Mouse (Mus musculus) embryonic facial prominence, embryonic 14.5 days (tissue): ENCODE data around the gene Noto. TPM values are rescaled to one million over a fixed set of nuclear protein-coding genes. Genes with fewer than 3 reads are reported as not detected.

Experiments used
- ATAC-seq: fragments of 200-750 bp; cut with Nextera tagmentation; 2 replicates; pipeline ENCODE4 v1.8.0; 2017; ENCODE audit warnings: low read depth, moderate number of reproducible peaks, moderate TSS enrichment
- DNase-seq: peaks from one replicate; pipeline ENCODE4 v3.0.0-alpha.2; 2015; ENCODE audit warnings: low spot score
- H3K27ac ChIP-seq: fragments of 300-500 bp; sonication (generic); replicated peaks from 2 replicates; pipeline ENCODE4 v1.5.1; 2014; ENCODE audit warnings: low read depth, mild to moderate bottlenecking, low read length, moderate library complexity
- H3K27me3 ChIP-seq: fragments of 300-500 bp; sonication (generic); replicated peaks from 2 replicates; pipeline ENCODE4 v1.6.1; 2014; ENCODE audit warnings: low read length; ENCODE audit not compliant: control insufficient read depth, insufficient read depth
- H3K36me3 ChIP-seq: fragments of 300-500 bp; sonication (generic); 2 replicates; pipeline ENCODE4 v1.6.1; 2014; ENCODE audit warnings: low read length, mixed read lengths; ENCODE audit not compliant: control insufficient read depth, insufficient read depth
- H3K4me1 ChIP-seq: fragments of 300-500 bp; sonication (generic); 2 replicates; pipeline ENCODE4 v1.6.1; 2014; ENCODE audit warnings: antibody characterized with exemption, low read length; ENCODE audit not compliant: control insufficient read depth, insufficient read depth
- H3K4me2 ChIP-seq: fragments of 300-500 bp; sonication (generic); 2 replicates; pipeline ENCODE4 v1.6.1; 2014; ENCODE audit warnings: low read depth, mild to moderate bottlenecking, low read length, moderate library complexity, mixed read lengths
- H3K4me3 ChIP-seq: fragments of 300-500 bp; sonication (generic); 2 replicates; pipeline ENCODE4 v1.5.1; 2014; ENCODE audit warnings: low read depth, mild to moderate bottlenecking, low read length
- H3K9ac ChIP-seq: fragments of 300-500 bp; sonication (generic); 2 replicates; pipeline ENCODE4 v1.6.1; 2014; ENCODE audit warnings: low read depth, mild to moderate bottlenecking, low read length, moderate library complexity, mixed read lengths
- H3K9me3 ChIP-seq: fragments of 300-500 bp; sonication (generic); 2 replicates; pipeline ENCODE4 v1.6.1; 2016; ENCODE audit warnings: low read length; ENCODE audit not compliant: control insufficient read depth
- WGBS: fragments of 180-500 bp; shearing (Covaris S2); extraction: QIAGEN DNeasy Blood & Tissue Kit; methylation state at CpG from one replicate; pipeline ENCODE4 v1.1.7; 2014; 5-methylcytosine and 5-hydroxymethylcytosine counted together
- polyA plus RNA-seq: library from polyadenylated mRNA; unstranded; fragments of >200 nt; fragmentation: Nextera tagmentation; extraction: Ambion mirVana; gene quantifications from 2 replicates; pipeline ENCODE4 v1.2.1, GENCODE M21; 2014

Noto gene
- polyA plus RNA-seq, 1 experiment from 2014 or later = not detected

GRCm38 (mm10) chr6:85409003-85409402, 14.7 kb upstream of the Noto start:
- Histone ChIP-seq H3K9me3 (no peaks in the 10 kb centered on the region), H3K4me1 (no peaks in the 10 kb centered on the region), H3K4me3 (peak overlapping the region; percentile 11; the same call in 1 of the 2 replicates), H3K36me3 (no peaks in the 10 kb centered on the region), H3K4me2 (peak overlapping the region; percentile 38), H3K9ac (0 out of 2 replicates have a peak overlapping the region, but pooled peaks have one; percentile 32), H3K27me3 (peaks cover 37% of the 10 kb centered on the region), H3K27ac (no peak overlapping the region)
- WGBS = 4% methylated on average over 19 of the region's 31 CpGs
- DNase-seq (no peak), ATAC-seq (no peak)

GRCm38 (mm10) chr6:85410771-85411273, 12.9 kb upstream of the Noto start:
- no peaks in the 10 kb centered on the region for H3K9me3 ChIP-seq
- H3K36me3 ChIP-seq = no peaks in the 10 kb centered on the region
- DNase-seq (peak; percentile 86), ATAC-seq (peak; percentile 85)
- peaks cover 39% of the 10 kb centered on the region for H3K27me3 ChIP-seq
- no peaks in the 10 kb centered on the region for H3K4me1 ChIP-seq
- peak overlapping the region; percentile 6; the same call in 1 of the 2 replicates for H3K4me3 ChIP-seq
- WGBS = 8% methylated on average over 13 of the region's 13 CpGs
- H3K9ac ChIP-seq = peak overlapping the region; percentile 10; the same call in 1 of the 2 replicates
- H3K4me2 ChIP-seq = peak overlapping the region; percentile 33
- no peak overlapping the region for H3K27ac ChIP-seq

DNA sequence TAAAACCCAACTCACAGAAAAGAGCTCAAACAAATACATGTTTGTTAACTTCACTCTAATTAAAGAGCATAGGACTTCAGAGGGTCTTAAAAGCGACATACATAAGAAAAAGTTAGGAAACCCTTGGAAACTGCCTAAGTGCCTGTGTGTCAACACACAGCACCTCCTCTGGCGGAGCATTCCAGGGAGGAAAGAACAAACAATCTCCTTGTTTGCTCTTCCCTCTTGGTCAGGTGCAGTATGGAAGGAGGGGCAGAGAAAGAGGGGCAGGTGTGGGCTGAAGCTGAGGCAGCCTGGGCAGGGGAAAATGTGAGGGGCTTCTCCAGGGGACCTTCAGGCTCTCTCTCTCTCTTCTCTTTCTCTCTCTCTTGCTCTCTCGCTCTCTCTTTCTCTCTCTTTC, 7.9 kb upstream of the Noto start:
- no peak overlapping the region for H3K9ac ChIP-seq
- no peaks in the 10 kb centered on the region for H3K4me1 ChIP-seq
- H3K9me3 ChIP-seq = no peaks in the 10 kb centered on the region
- H3K4me3 ChIP-seq = no peak overlapping the region
- H3K4me2 ChIP-seq = no peak overlapping the region
- H3K27ac ChIP-seq = no peak overlapping the region
- no peak for ATAC-seq
- no peaks in the 10 kb centered on the region for H3K36me3 ChIP-seq
- 0 out of 2 replicates have a peak, but pooled peaks cover 4% of the 10 kb centered on the region for H3K27me3 ChIP-seq
- DNase-seq = no peak
- WGBS = 62% methylated on average over 3 of the region's 3 CpGs

- no peak for ATAC-seq
Measured at GRCm38 (mm10) chr6:85419150-85419549, 4.5 kb upstream of the Noto start.

GRCm38 (mm10) chr6:85431274-85431841, 7.7 kb downstream of the Noto start:
- H3K27me3 ChIP-seq = peaks cover 4% of the 10 kb centered on the region; the same call in 1 of the 2 replicates
- H3K27ac ChIP-seq = no peak overlapping the region
- H3K36me3 ChIP-seq = no peaks in the 10 kb centered on the region
- peak overlapping the region; percentile 84 for H3K4me2 ChIP-seq
- WGBS = 42% methylated on average over 8 of the region's 8 CpGs
- ATAC-seq = peak; percentile 66
- peaks cover 6% of the 10 kb centered on the region; the same call in 1 of the 2 replicates for H3K4me1 ChIP-seq
- H3K9ac ChIP-seq = peak overlapping the region; percentile 84
- H3K4me3 ChIP-seq = peak overlapping the region; percentile 95
- no peak for DNase-seq
- H3K9me3 ChIP-seq = no peaks in the 10 kb centered on the region

More at GRCm38 (mm10) chr6:85419150-85419549, 4.5 kb upstream of the Noto start:
- WGBS = 72% methylated on average over 2 of the region's 2 CpGs
- H3K27me3 ChIP-seq = peaks cover 21% of the 10 kb centered on the region
- no peaks in the 10 kb centered on the region for H3K4me1 ChIP-seq
- H3K27ac ChIP-seq = no peak overlapping the region
- no peak overlapping the region for H3K4me3 ChIP-seq
- no peaks in the 10 kb centered on the region for H3K9me3 ChIP-seq
- no peak overlapping the region for H3K4me2 ChIP-seq
- no peaks in the 10 kb centered on the region for H3K36me3 ChIP-seq
- DNase-seq = no peak
- H3K9ac ChIP-seq = no peak overlapping the region

DNA sequence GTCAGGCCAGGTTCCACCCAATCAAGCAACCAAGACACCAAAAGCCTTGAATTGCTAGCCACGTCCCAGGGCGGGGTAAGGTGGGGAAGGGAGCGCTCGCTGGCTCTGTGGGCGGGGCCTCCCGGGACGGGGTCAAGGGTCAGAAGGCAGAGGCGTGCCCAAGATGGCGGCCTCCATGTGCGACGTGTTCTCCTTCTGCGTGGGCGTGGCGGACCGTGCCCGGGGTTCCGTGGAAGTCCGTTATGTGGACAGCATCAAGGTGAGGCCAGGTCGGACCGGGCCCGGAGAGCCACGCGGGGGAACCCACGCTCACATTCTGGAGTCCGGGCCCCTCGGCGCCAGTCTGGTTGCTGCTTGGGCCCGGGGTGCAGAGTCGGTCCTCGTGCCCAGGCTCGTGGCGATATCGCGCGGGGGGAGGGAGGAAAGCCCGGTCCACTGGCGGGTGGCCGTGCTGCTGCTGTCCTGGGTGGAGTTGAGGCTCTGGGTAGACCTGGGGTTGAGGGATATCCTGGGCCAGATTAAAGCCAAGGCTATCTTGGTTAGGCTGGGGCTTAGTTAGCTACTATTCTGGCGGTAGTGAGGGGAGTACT, 8.3 kb downstream of the Noto start, which contains the start of gene Smyd5:
Gene Smyd5, plus strand, starts transcription at position 148 of the 590 bp plus-strand sequence.
- under 1% methylated on average over 37 of the region's 39 CpGs for WGBS
- ATAC-seq (peak; percentile 89), DNase-seq (peak; percentile 84)
- Histone ChIP-seq H3K4me2 (peak within 1 kb of the TSS; percentile 84), H3K27me3 (no peaks in the 10 kb centered on the region; the same call in 1 of the 2 replicates), H3K36me3 (no peaks in the 10 kb centered on the region), H3K4me3 (peak within 1 kb of the TSS; percentile 95), H3K4me1 (peaks cover 6% of the 10 kb centered on the region; the same call in 1 of the 2 replicates), H3K9me3 (no peaks in the 10 kb centered on the region), H3K9ac (peak within 1 kb of the TSS; percentile 84), H3K27ac (no peak within 1 kb of the TSS)

DNA sequence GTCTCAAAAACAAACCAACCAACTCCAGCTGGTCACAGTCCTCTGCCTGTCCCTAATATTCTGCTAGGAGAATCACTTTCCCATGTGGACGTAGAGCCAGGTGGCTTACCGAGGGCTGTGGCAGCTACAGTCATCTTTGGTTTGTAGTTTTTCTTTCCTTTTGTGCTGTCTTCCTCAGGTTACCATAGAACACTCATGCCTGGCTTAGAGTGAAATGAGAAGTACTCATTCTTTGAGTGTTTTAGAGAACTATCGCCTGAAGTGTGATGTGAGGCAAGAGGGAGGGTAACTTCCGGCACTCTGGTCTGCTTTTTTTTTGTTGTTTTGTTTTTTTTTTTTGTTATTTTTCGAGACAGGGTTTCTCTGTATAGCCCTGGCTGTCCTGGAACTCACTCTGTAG, 10.2 kb downstream of the Noto start:
- Histone ChIP-seq H3K36me3 (peaks cover 6% of the 10 kb centered on the region; the same call in 1 of the 2 replicates), H3K9ac (no peak overlapping the region), H3K4me2 (no peak overlapping the region), H3K4me1 (peaks cover 6% of the 10 kb centered on the region; the same call in 1 of the 2 replicates), H3K27me3 (no peaks in the 10 kb centered on the region), H3K4me3 (no peak overlapping the region), H3K27ac (no peak overlapping the region), H3K9me3 (no peaks in the 10 kb centered on the region)
- ATAC-seq (no peak), DNase-seq (no peak)
- 73% methylated on average over 5 of the region's 5 CpGs for WGBS

GRCm38 (mm10) chr6:85436204-85436603, 12.5 kb downstream of the Noto start:
- WGBS = 93% methylated on average over 1 of the region's 1 CpGs
- Histone ChIP-seq H3K4me1 (peaks cover 6% of the 10 kb centered on the region; the same call in 1 of the 2 replicates), H3K9me3 (no peaks in the 10 kb centered on the region), H3K9ac (no peak overlapping the region), H3K27me3 (no peaks in the 10 kb centered on the region), H3K27ac (no peak overlapping the region), H3K4me2 (no peak overlapping the region), H3K4me3 (no peak overlapping the region), H3K36me3 (peaks cover 29% of the 10 kb centered on the region)
- no peak for DNase-seq
- ATAC-seq = no peak
